Mouse (Mus musculus) G1E (cell line): ENCODE data around the gene Trp53rka. TPM values are rescaled to one million over a fixed set of nuclear protein-coding genes. Genes with fewer than 3 reads are reported as not detected.
"Not testable (repeated sequence)": the region's sequence is repeated elsewhere in the genome, so short reads cannot be mapped to it uniquely, and the experiment has no call there.

Experiments
- ATAC-seq: 2 replicates; pipeline ENCODE4 v1.8.0; 2016; ENCODE audit warnings: mild to moderate bottlenecking; ENCODE audit not compliant: insufficient number of reproducible peaks, poor library complexity, low FRiP score, severe bottlenecking; ENCODE audit errors: extremely low read depth
- DNase-seq: peaks from one replicate; pipeline ENCODE4 v3.0.0; 2012; ENCODE audit warnings: low spot score
- H3K27me3 ChIP-seq: 2 replicates; pipeline ENCODE4 v1.6.1; 2012; ENCODE audit warnings: mild to moderate bottlenecking, low read length, inconsistent platforms; ENCODE audit not compliant: insufficient read depth
- H3K36me3 ChIP-seq: replicated peaks from 2 replicates; pipeline ENCODE3; 2012; ENCODE audit warnings: mild to moderate bottlenecking, inconsistent platforms
- H3K4me1 ChIP-seq: 2 replicates; pipeline ENCODE4 v1.6.1; 2012; ENCODE audit warnings: low read depth, low read length, inconsistent platforms, mixed read lengths; ENCODE audit not compliant: insufficient read depth
- H3K4me3 ChIP-seq: 2 replicates; pipeline ENCODE4 v1.5.1; 2012; ENCODE audit warnings: low read depth, mild to moderate bottlenecking, inconsistent platforms, low read length, moderate library complexity, mixed read lengths
- H3K9me3 ChIP-seq: replicated peaks from 2 replicates; pipeline ENCODE4 v1.6.1; 2012; ENCODE audit warnings: inconsistent platforms
- CTCF ChIP-seq: IDR thresholded peaks from 2 replicates; pipeline ENCODE4 v1.5.1; 2012; ENCODE audit warnings: low read depth, low read length, inconsistent platforms, mixed read lengths
- GATA1 ChIP-seq: IDR thresholded peaks from 2 replicates; pipeline ENCODE4 v1.6.1; 2012; ENCODE audit warnings: borderline replicate concordance, low read length, inconsistent platforms, mixed read lengths
- GATA2 ChIP-seq: IDR thresholded peaks from 2 replicates; pipeline ENCODE4 v1.6.1; 2012; ENCODE audit warnings: low read depth, low read length, inconsistent platforms, borderline replicate concordance
- POLR2AphosphoS5 ChIP-seq: IDR thresholded peaks from 2 replicates; pipeline ENCODE4 v1.6.1; 2012; ENCODE audit warnings: low read depth, low read length, inconsistent platforms; ENCODE audit not compliant: insufficient replicate concordance
- TAL1 ChIP-seq: conservative IDR thresholded peaks from 2 replicates; pipeline ENCODE4 v1.6.1; 2012; ENCODE audit warnings: low read depth, low read length, inconsistent platforms, mixed read lengths
- polyA plus RNA-seq: library from polyadenylated mRNA; stranded (reverse); fragments of >175 nt; gene quantifications from 2 replicates; pipeline ENCODE4 v1.2.3, GENCODE M21; 2012
- total RNA-seq, 2 experiments: library from RNA; stranded (forward) in 1 of 2; stranded (reverse) in 1 of 2; fragments of 200-1000 nt in 1 of 2; fragments of >200 nt in 1 of 2; fragmentation: Nextera tagmentation in 1 of 2; gene quantifications; 2 replicates each; pipeline ENCODE4 v1.2.3; 2014 to 2017

Gene Trp53rka
- total and polyA plus RNA-seq, 3 experiments = 8.4 to 25.7 (median 13.7) TPM

- TF ChIP-seq GATA1 = no peak
- no peak for TF ChIP-seq GATA2
- TF ChIP-seq CTCF = no peak
- no peak for TF ChIP-seq POLR2AphosphoS5
- TF ChIP-seq TAL1 = no peak
- no peak for DNase-seq
- no peaks in the 10 kb centered on the region for H3K27me3 ChIP-seq
- no peaks in the 10 kb centered on the region for H3K4me1 ChIP-seq
- ATAC-seq = no peak
- no peaks in the 10 kb centered on the region for H3K36me3 ChIP-seq
- H3K9me3 ChIP-seq = no peaks in the 10 kb centered on the region
- no peak overlapping the region for H3K4me3 ChIP-seq
These were observed 19.9 kb upstream of the Trp53rka start for GRCm38 (mm10) chr2:165512870-165513600.

GRCm38 (mm10) chr2:165512426-165512825 lies 19.3 kb upstream of the Trp53rka start:
- Histone ChIP-seq H3K36me3 (no peaks in the 10 kb centered on the region), H3K9me3 (no peaks in the 10 kb centered on the region), H3K4me1 (no peaks in the 10 kb centered on the region), H3K4me3 (no peak overlapping the region), H3K27me3 (no peaks in the 10 kb centered on the region)
- DNase-seq (no peak), ATAC-seq (no peak)
- TF ChIP-seq GATA1 = no peak
- TF ChIP-seq CTCF = no peak
- TF ChIP-seq TAL1 = no peak
- no peak for TF ChIP-seq POLR2AphosphoS5
- TF ChIP-seq GATA2 = no peak

- not testable (repeated sequence) for H3K4me3 ChIP-seq, DNase-seq, H3K36me3 ChIP-seq, H3K4me1 ChIP-seq, H3K27me3 ChIP-seq, H3K9me3 ChIP-seq, ATAC-seq
These were observed 18.4 kb upstream of the Trp53rka start for GRCm38 (mm10) chr2:165511530-165511929.

- not testable (repeated sequence) for DNase-seq, H3K4me1 ChIP-seq, H3K4me3 ChIP-seq, H3K9me3 ChIP-seq, H3K36me3 ChIP-seq, H3K27me3 ChIP-seq
- ATAC-seq = peak; percentile 34; the same call in 1 of the 2 replicates
These were observed 17.9 kb upstream of the Trp53rka start for GRCm38 (mm10) chr2:165510914-165511458.

- no peaks in the 10 kb centered on the region for H3K27me3 ChIP-seq
- ATAC-seq (no peak), DNase-seq (no peak)
- no peaks in the 10 kb centered on the region for H3K36me3 ChIP-seq
- H3K4me3 ChIP-seq = no peak overlapping the region
- TF ChIP-seq GATA1 (no peak), TAL1 (no peak), GATA2 (no peak), CTCF (no peak), POLR2AphosphoS5 (no peak)
- H3K4me1 ChIP-seq = no peaks in the 10 kb centered on the region
- no peaks in the 10 kb centered on the region for H3K9me3 ChIP-seq
These were observed 17.3 kb upstream of the Trp53rka start for GRCm38 (mm10) chr2:165510466-165510865.

GRCm38 (mm10) chr2:165509686-165510085 lies 16.6 kb upstream of the Trp53rka start:
- Histone ChIP-seq H3K9me3 (no peaks in the 10 kb centered on the region), H3K27me3 (no peaks in the 10 kb centered on the region; the same call in 1 of the 2 replicates), H3K4me1 (no peaks in the 10 kb centered on the region), H3K36me3 (no peaks in the 10 kb centered on the region), H3K4me3 (no peak overlapping the region)
- no peak for DNase-seq
- no peak for ATAC-seq
- no peak for TF ChIP-seq CTCF
- no peak for TF ChIP-seq GATA2
- no peak for TF ChIP-seq POLR2AphosphoS5
- no peak for TF ChIP-seq TAL1
- TF ChIP-seq GATA1 = no peak
